Mouse (Mus musculus) right cerebral cortex, adult 2 months (tissue): ENCODE results near the gene Insrr.
"Not testable (repeated sequence)": the region's sequence is repeated elsewhere in the genome, so short reads cannot be mapped to it uniquely, and the experiment has no call there.

Source experiments
- DNase-seq, 2 experiments: peaks; one replicate each; pipeline ENCODE4 v3.0.0; 2021 to 2022; ENCODE audit warnings: low spot score in 2 of 2

The Insrr gene

GRCm38 (mm10) chr3:87832109-87832859 is 35.5 kb downstream of the Insrr start:
- no peak for DNase-seq

- no peak for DNase-seq
These were observed 36.7 kb downstream of the Insrr start for GRCm38 (mm10) chr3:87833482-87833881.

- peak; percentile 86 to 87 for DNase-seq
These were observed 41.9 kb downstream of the Insrr start for GRCm38 (mm10) chr3:87838622-87839021.

- DNase-seq, result no peak
These were observed 44.1 kb downstream of the Insrr start for GRCm38 (mm10) chr3:87840858-87841257.

- DNase-seq, result no peak
These were observed 48.2 kb downstream of the Insrr start for GRCm38 (mm10) chr3:87844981-87845380.

- DNase-seq, result no peak
These were observed 49.4 kb downstream of the Insrr start for GRCm38 (mm10) chr3:87846186-87846585.

- no peak for DNase-seq
These were observed 49.9 kb downstream of the Insrr start, which contains the start of gene Sh2d2a for GRCm38 (mm10) chr3:87846650-87847110. Gene Sh2d2a, plus strand, starts transcription at chr3:87846755.

GRCm38 (mm10) chr3:87847680-87848079 is 50.9 kb downstream of the Insrr start:
- no peak for DNase-seq

- DNase-seq, result no peak
These were observed 52.4 kb downstream of the Insrr start for GRCm38 (mm10) chr3:87849117-87849516.

- no peak for DNase-seq
These were observed 58.2 kb downstream of the Insrr start for GRCm38 (mm10) chr3:87854795-87855568.

- DNase-seq, result no peak
These were observed 59.2 kb downstream of the Insrr start for GRCm38 (mm10) chr3:87855936-87856335.

GRCm38 (mm10) chr3:87857666-87858065 is 60.9 kb downstream of the Insrr start:
- no peak for DNase-seq

- peak; percentile 77 to 83 for DNase-seq
These were observed 63.1 kb downstream of the Insrr start for GRCm38 (mm10) chr3:87859813-87860212.

GRCm38 (mm10) chr3:87864111-87864510 is 67.4 kb downstream of the Insrr start:
- not testable (repeated sequence) for DNase-seq
